Mouse (Mus musculus) CH12F3 (cell line): ENCODE data around the gene Scn9a.

Experiments
- in situ Hi-C: fragments of 300-500 bp; cut with MboI; formaldehyde crosslinking; loops from 2 replicates; pipeline ENCODE4 v1.14.3; 2020; ENCODE audit warnings: low sequenced_read_pairs

The Scn9a gene

GRCm38 (mm10) chr2:66463916-66464315 is 170.8 kb downstream of the Scn9a start:
- in situ Hi-C loops, result no loop called here

GRCm38 (mm10) chr2:66462458-66462857 is 172.3 kb downstream of the Scn9a start:
- in situ Hi-C loops, result no loop called here

GRCm38 (mm10) chr2:66440711-66441110 is 194.1 kb downstream of the Scn9a start, which contains the start of gene Scn1a:
Gene Scn1a, minus strand, starts transcription at chr2:66440840.
- in situ Hi-C loops, result no loop called here

- in situ Hi-C loops, result no loop called here
Observed at GRCm38 (mm10) chr2:66439764-66440471, 194.8 kb downstream of the Scn9a start.

- in situ Hi-C loops, result no loop called here
Observed at GRCm38 (mm10) chr2:66436286-66436685, 198.5 kb downstream of the Scn9a start.
